Mouse (Mus musculus) embryonic fibroblast, embryonic 13.5 days (primary cell): ENCODE data around the gene Ifna1. TPM values are rescaled to one million over a fixed set of nuclear protein-coding genes. Genes with fewer than 3 reads are reported as not detected.
"Not testable (repeated sequence)": the region's sequence is repeated elsewhere in the genome, so short reads cannot be mapped to it uniquely, and the experiment has no call there.

Experiments used
- H3K27ac ChIP-seq: 2 replicates; pipeline ENCODE4 v1.5.1; 2012; ENCODE audit warnings: low read length, control low read depth, inconsistent platforms; ENCODE audit not compliant: insufficient read depth
- H3K4me1 ChIP-seq: 2 replicates; pipeline ENCODE4 v1.6.1; 2011; ENCODE audit warnings: low read length; ENCODE audit not compliant: control insufficient read depth, insufficient read depth
- H3K4me3 ChIP-seq: 2 replicates; pipeline ENCODE4 v1.5.1; 2011; ENCODE audit warnings: mild to moderate bottlenecking, control low read depth, low read length; ENCODE audit not compliant: insufficient read depth
- CTCF ChIP-seq: IDR thresholded peaks from 2 replicates; pipeline ENCODE4 v1.5.1; 2011; ENCODE audit warnings: mild to moderate bottlenecking, control low read depth, low read length, moderate library complexity, borderline replicate concordance; ENCODE audit not compliant: insufficient read depth
- POLR2A ChIP-seq: IDR thresholded peaks from 2 replicates; pipeline ENCODE4 v1.6.1; 2011; ENCODE audit warnings: low read depth, mild to moderate bottlenecking, control low read depth, low read length, moderate library complexity
- polyA plus RNA-seq: library from polyadenylated mRNA; stranded (reverse); fragments of >200 nt; gene quantifications from 2 replicates; pipeline ENCODE4 v1.2.4, GENCODE M21; 2011; ENCODE audit warnings: low read depth; ENCODE audit not compliant: missing spikeins, insufficient read length

The Ifna1 gene
- not detected in 2 replicates for polyA plus RNA-seq

DNA sequence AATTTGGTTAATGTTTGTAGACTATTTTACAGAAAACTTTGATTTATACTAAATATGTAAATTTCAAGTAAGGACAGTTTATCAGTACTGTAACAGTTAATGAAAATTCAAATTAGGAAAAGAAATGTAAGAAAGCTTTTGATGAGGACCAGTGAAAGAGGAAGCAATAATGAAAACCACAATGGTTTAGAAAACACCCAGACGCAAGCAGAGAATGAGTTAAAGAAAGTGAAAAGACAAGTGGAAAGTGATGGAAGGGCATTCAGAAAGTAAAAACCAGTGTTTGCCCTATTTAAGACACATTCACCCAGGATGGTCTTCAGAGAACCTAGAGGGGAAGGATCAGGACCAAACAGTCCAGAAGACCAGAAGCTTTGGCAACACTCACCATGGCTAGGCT is at the start of gene Ifna1:
TSS of gene Ifna1 (plus strand) at position 390 of the 400 bp plus-strand sequence.
- TF ChIP-seq CTCF (no peak), POLR2A (no peak)
- H3K27ac ChIP-seq: no peak within 1 kb of the TSS

GRCm38 (mm10) chr4:88802954-88803353 is 46.9 kb upstream of the Ifna1 start, which contains the start of gene Gm13287:
TSS of gene Gm13287 (plus strand) at chr4:88803254.
- not testable (repeated sequence) for H3K27ac ChIP-seq, H3K4me3 ChIP-seq, H3K4me1 ChIP-seq

More for the DNA sequence above, at the start of gene Ifna1:
- Histone ChIP-seq H3K4me1 (no peaks in the 10 kb centered on the region), H3K4me3 (no peak within 1 kb of the TSS)

DNA sequence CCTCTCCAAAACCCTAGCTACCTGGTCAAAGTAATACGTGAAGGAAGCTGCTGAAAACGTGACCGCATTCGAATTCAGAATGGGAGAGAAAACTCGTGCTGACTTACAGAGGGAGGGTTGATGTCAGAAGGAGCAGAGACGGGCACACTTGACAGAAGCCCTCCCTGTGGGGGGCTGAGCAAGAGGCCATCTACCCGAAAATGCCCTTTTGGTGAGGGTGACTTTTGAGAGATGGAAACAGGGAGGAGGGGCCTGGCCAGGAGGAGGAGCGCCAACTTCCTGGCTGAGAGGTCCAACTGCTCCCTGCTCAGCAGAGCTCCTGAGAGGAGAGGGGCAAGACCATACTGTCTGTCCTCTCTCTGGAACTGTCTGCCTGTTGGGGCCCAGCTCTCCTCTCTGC is 44.7 kb upstream of the Ifna1 start, which contains the start of gene Gm13288:
TSS of gene Gm13288 (plus strand) at position 301 of the 400 bp plus-strand sequence.
- H3K4me1 ChIP-seq, H3K27ac ChIP-seq, H3K4me3 ChIP-seq: not testable (repeated sequence)

DNA sequence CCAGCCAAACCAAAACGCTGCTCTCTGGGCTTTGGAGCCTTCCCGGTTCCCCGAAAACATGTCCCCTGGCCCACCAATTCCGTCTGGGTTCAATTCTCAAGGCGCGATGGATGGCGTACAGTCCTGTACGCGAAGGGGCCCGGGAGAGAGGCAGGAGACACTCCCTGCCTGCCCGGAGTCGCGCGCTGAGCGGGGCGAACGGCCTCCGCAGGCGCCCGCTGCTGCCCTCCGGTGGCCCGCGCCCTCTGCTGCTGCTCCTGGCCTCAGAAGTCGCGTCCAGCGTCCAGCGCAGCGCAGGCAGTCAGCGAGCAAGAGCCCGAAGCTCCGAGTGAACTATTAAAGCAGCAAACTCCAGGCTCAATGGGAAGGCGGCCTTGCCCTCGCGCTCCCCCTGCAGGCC is 44.1 kb upstream of the Ifna1 start:
- not testable (repeated sequence) for H3K4me1 ChIP-seq, H3K27ac ChIP-seq, H3K4me3 ChIP-seq

GRCm38 (mm10) chr4:88815928-88816327 is 34.0 kb upstream of the Ifna1 start, which contains the start of gene Ifna7:
TSS of gene Ifna7 (plus strand) at chr4:88816228.
- no peak within 1 kb of the TSS for H3K27ac ChIP-seq
- no peaks in the 10 kb centered on the region for H3K4me1 ChIP-seq
- TF ChIP-seq CTCF (no peak), POLR2A (no peak)
- no peak within 1 kb of the TSS for H3K4me3 ChIP-seq

GRCm38 (mm10) chr4:88819659-88820058 is 30.2 kb upstream of the Ifna1 start, which contains the start of gene Ifna11:
TSS of gene Ifna11 (plus strand) at chr4:88819959.
- H3K4me3 ChIP-seq: no peak within 1 kb of the TSS
- no peaks in the 10 kb centered on the region for H3K4me1 ChIP-seq
- no peak for TF ChIP-seq POLR2A
- no peak for TF ChIP-seq CTCF
- H3K27ac ChIP-seq: no peak within 1 kb of the TSS

DNA sequence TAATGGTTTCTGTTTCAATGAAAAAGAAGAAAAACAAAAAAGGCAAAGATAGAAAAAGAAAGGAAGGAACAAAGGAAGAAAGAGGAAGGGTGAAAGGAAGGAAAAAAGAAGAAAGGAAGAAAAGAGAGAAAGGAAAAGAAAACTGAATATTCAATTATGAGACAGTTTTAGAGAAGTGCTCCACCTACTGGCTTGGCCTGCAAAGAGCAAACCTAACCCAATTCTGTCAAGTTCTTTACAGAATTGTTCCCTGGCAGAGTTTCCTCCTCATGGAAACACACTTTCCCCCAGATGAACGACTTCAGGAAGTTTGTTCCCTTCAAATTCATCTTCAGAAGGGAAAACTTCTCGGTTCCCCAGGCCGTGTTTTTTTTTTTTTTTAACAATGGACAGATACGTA is 26.9 kb upstream of the Ifna1 start:
- TF ChIP-seq CTCF: no peak
- Histone ChIP-seq H3K27ac (no peak overlapping the region), H3K4me1 (no peaks in the 10 kb centered on the region), H3K4me3 (no peak overlapping the region)

GRCm38 (mm10) chr4:88827116-88827515 is 22.8 kb upstream of the Ifna1 start, which contains the start of gene Ifna6:
TSS of gene Ifna6 (plus strand) at chr4:88827416.
- not testable (repeated sequence) for H3K27ac ChIP-seq, H3K4me3 ChIP-seq, H3K4me1 ChIP-seq

DNA sequence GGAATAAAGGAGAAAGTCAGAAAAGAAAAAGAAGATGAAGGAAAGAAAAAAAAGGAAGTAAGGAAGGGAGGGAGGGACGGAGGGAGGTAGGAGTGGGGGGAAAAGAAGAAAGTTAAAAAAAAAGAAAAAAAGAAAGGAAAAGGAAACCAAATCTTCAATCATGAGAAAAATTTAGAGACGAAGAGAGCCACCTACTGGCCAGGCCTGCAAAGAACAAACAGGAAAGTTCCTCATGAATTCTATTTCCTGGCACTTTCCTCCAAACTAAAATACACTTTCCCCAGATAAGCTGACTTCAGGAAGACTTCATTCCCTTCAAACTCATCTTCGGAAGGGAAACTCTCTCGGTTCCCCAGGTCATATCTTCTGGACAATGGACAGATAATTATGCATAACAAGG is 19.4 kb upstream of the Ifna1 start:
- no peak overlapping the region for H3K4me3 ChIP-seq
- no peak overlapping the region for H3K27ac ChIP-seq
- no peaks in the 10 kb centered on the region for H3K4me1 ChIP-seq
- TF ChIP-seq CTCF (no peak), POLR2A (no peak)

DNA sequence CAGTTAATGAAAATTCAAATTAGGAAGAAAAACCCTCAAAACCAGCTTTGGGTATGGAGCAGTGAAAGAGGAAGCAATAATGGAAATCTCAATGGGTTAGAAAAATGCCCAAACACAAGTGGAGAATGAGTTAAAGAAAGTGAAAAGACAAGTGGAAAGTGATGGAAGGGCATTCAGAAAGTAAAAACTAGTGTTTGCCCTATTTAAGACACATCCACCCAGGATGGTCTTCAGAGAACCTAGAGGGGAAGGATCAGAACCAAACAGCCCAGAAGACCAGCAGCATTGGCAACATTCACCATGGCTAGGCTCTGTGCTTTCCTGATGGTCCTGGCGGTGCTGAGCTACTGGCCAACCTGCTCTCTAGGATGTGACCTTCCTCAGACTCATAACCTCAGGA is 14.7 kb upstream of the Ifna1 start, which contains the start of gene Ifna5:
TSS of gene Ifna5 (plus strand) at position 301 of the 400 bp plus-strand sequence.
- not testable (repeated sequence) for H3K4me3 ChIP-seq, H3K27ac ChIP-seq, H3K4me1 ChIP-seq

GRCm38 (mm10) chr4:88838828-88839227 is 11.1 kb upstream of the Ifna1 start:
- H3K27ac ChIP-seq: no peak overlapping the region
- no peak for TF ChIP-seq CTCF
- no peak overlapping the region for H3K4me3 ChIP-seq
- no peaks in the 10 kb centered on the region for H3K4me1 ChIP-seq

DNA sequence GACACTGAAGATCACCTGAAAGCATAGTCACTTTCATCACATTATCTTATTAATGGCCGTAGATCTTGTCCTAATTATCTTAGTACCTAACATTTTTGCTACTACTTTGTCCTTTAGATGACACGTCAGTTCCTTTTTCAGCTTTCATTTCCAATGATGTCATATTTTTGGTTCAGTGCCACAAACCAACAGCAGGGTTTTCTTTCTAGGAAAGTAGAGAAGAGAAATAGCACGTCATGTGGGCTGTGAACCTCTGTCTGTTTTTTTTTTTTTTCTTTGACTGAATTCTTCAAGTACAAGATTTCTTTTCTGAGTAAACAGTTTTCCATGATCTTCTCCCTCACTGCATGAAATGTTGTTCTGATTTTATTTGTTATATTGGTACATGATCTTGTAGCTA is 9.8 kb upstream of the Ifna1 start:
- no peak for TF ChIP-seq CTCF
- TF ChIP-seq POLR2A: no peak
- Histone ChIP-seq H3K4me1 (no peaks in the 10 kb centered on the region), H3K4me3 (no peak overlapping the region), H3K27ac (no peak overlapping the region)
